In genomic region chr10:83209388-83209787, GRCm38 (mm10) we compare ENCODE assay signal across 19 mouse cellular contexts.
"Had no signal": no experiment of that assay in that cellular context is flagged by ENCODE, and none has a peak within 500 bp of the region (broad histone marks: within the 10 kb centered on the region; RNA-seq: fewer than 3 reads in every experiment).

No protein-coding gene starts in this region.

- H3K9ac ChIP-seq: liver, embryonic 13.5 days; midbrain, embryonic 12.5 days; neural tube, embryonic 13.5 days had no signal

- DNase-seq: kidney, adult 8-10 months; kidney, postnatal 25 days; layer of hippocampus, postnatal 36 days; liver, embryonic 13.5 days; lung, adult 2 months; lung, postnatal 14 days; lung, postnatal 4 days; right cerebral cortex, adult 18-20 months; right cerebral cortex, postnatal 14 days; right cerebral cortex, postnatal 4 days; thymus, adult 2 months; thymus, postnatal 14 days; thymus, postnatal 4 days had no signal

- H3K36me3 ChIP-seq: liver, embryonic 13.5 days; midbrain, embryonic 12.5 days; neural tube, embryonic 13.5 days had no signal

- H3K4me3 ChIP-seq: layer of hippocampus, adult 2 months; left cerebral cortex, adult 2 months; liver, embryonic 13.5 days; midbrain, embryonic 12.5 days; neural tube, embryonic 13.5 days had no signal

- H3K27me3 ChIP-seq: liver, embryonic 13.5 days; midbrain, embryonic 12.5 days; neural tube, embryonic 13.5 days had no signal

- H3K4me1 ChIP-seq: liver, embryonic 13.5 days had no signal

- H3K9me3 ChIP-seq: liver, embryonic 13.5 days; midbrain, embryonic 12.5 days; neural tube, embryonic 13.5 days had no signal

- H3K27ac ChIP-seq: kidney, postnatal 0 days; layer of hippocampus, adult 2 months; left cerebral cortex, adult 2 months; liver, embryonic 13.5 days; midbrain, embryonic 12.5 days; neural tube, embryonic 13.5 days; stomach, postnatal 0 days had no signal

- H3K4me2 ChIP-seq: liver, embryonic 13.5 days; midbrain, embryonic 12.5 days had no signal
